Mouse (Mus musculus) G1E (cell line): ENCODE results near the gene Ccl25.

Source experiments
- CTCF ChIP-seq: IDR thresholded peaks from 2 replicates; pipeline ENCODE4 v1.5.1; 2012; ENCODE audit warnings: low read depth, low read length, inconsistent platforms, mixed read lengths
- TAL1 ChIP-seq: conservative IDR thresholded peaks from 2 replicates; pipeline ENCODE4 v1.6.1; 2012; ENCODE audit warnings: low read depth, low read length, inconsistent platforms, mixed read lengths

GRCm38 (mm10) chr8:4305838-4306237, 19.2 kb upstream of the Ccl25 start:
- TF ChIP-seq TAL1 (no peak), CTCF (no peak)
